Mouse (Mus musculus) R1 (cell line): ENCODE results near the gene Rhebl1.
A peak's percentile ranks its signal among the peaks of the same experiment; 100 is the strongest.

Source experiments
- DNase-seq: peaks from one replicate; pipeline ENCODE4 v3.0.0-alpha.2; 2018; ENCODE audit warnings: low read depth, low spot score

The Rhebl1 gene

GRCm38 (mm10) chr15:98914903-98915302 is 20.6 kb upstream of the Rhebl1 start:
- peak; percentile 75 for DNase-seq

GRCm38 (mm10) chr15:98904692-98905091 is 10.4 kb upstream of the Rhebl1 start:
- peak; percentile 83 for DNase-seq

DNA sequence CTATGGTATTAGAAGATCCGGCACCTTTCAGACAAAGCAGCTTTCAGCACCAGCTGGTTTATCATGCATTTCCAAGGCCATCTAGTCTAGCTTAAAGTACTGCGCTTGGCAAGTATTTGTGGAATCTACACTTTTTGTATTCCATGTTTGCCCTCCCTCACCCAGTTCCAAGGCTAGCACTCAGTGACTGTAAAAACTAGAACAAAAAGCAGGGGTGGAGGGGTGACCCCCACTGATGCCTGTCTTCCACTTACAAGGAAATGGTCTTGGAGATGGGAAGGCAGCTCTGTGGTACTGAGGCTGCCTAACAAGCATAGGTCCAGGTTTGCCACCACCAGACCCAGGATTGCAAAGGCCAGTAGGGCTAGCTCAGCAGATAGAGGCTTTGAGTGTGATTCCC is 8.3 kb upstream of the Rhebl1 start:
- DNase-seq: no peak

GRCm38 (mm10) chr15:98901530-98901929 is 7.2 kb upstream of the Rhebl1 start:
- no peak for DNase-seq

DNA sequence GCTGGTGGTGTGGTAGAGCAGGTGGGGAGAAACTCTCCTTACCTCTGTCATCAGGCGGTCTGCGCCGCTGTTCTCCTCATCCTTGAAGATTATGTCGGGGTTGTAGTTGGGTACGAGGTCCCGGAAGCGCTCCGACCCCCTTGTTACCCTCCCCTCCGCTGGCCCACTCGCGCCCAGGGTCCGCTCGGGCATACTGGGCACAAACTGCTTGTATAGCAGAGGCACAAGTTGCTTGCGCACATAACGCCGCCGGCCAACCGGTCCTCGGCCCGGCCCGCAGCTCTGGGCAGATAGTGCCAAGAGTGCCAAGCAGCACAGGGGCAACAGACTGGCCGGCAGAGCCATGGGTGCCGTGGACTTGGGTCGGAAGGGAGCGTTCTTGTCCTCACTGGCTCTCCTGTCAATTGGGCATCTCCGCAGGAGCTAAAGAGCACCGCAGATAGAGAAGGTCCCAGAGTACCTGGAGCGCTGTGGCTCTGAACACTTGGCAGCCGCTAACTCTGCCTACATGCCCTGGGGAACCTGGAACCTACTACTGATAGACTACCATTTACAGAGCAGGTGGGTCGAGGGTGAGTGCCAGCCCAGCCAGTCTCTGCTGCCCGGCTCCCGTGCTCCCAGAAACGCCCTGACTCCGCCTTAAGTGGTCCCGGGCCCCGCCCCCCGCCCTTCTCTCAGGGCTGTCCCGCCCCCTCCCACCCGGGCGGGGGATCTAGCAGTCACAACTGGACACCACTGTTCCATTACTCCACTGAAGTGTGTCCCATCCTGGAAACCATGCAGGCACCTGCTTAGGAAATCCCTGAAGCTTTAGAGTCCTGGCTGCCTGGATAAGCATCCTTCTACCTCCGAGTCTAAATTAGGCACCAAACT is 3.8 kb upstream of the Rhebl1 start, which contains the start of gene Dhh:
Dhh (minus strand) TSS at position 613 of the 873 bp plus-strand sequence.
- peak; percentile 67 for DNase-seq

DNA sequence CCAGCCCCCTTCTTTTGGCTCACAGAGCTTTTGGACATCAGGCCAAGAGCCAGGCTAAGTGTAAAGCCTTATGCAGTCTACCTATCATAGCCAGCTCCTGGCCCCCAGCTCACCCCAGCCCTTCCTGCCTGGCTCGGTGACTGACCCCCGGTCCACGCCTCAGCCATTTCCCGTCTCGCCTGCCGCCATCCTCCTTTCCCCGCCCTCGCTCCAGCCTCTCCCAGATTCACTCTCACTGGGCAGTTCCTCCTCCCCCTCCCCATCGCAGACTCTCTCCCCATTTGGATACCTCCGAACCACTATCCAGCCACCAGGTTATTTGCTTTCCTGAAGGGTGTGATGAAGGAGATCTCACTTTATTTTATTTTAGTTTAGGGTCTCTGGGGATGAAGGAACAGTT is 3.2 kb upstream of the Rhebl1 start:
- peak; percentile 44 for DNase-seq

- DNase-seq: peak; percentile 70
Observed at GRCm38 (mm10) chr15:98895635-98896589, 1.6 kb upstream of the Rhebl1 start.

- DNase-seq: peak; percentile 46
Observed at GRCm38 (mm10) chr15:98894746-98895634, 650 bp upstream of the Rhebl1 start.

DNA sequence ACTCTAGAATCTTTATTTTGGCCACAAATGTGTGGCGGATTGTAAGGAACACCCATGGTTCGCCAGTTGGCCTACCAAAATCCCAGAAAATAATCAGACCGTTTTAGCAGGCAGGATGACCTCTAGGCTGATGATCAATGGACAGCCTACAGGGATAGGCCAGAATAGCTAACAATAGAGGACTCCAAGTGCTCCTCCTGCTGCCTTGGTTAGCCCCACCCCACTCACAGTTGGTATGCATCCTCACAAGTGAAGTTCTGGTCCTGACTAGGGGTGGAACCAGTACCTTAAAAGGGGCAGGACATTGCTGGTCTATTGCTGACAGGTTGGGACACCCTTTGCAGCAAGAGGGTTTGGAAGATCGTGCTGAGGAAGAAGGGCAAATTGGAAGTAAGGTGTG is 1.3 kb downstream of the Rhebl1 start:
- peak; percentile 68 for DNase-seq

- DNase-seq: peak; percentile 87
Observed at GRCm38 (mm10) chr15:98891907-98892606, 2.3 kb downstream of the Rhebl1 start.

GRCm38 (mm10) chr15:98891198-98891742 is 3.1 kb downstream of the Rhebl1 start:
- DNase-seq: peak; percentile 90

- no peak for DNase-seq
Observed at GRCm38 (mm10) chr15:98887526-98887925, 6.8 kb downstream of the Rhebl1 start.

DNA sequence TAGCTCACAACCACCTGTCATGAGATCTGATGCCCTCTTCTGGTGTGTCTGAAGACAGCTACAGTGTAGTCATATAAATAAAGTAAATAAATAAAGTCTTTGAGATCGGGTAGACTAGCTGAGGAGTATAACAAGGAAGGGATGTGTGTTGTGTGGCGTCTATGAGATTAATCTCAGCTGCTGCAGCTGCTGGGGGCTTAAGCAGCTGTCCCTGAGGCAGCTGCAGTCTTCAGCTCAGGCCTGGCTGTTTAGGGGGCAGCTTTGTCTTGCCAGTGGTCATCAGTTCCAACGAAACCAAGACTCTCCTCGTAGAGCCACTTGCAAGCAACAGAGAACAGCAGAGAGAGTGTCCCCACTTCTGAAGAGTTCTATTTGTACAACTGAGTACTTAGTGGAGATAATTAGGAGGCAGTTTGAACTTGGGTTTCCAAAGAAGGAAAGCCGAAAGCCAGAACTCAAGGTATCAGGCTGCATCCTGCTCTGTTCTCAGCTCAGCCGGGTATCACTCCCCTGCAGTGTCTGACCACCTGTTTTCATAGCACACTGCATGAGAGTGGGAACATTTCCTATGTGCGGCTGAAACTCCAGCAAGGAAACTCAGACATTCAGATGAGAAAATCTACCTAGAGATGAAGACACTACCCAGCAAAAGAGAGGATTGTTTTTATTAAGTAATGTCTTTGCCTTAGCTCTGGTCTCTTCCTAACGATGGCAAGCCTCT is 7.5 kb downstream of the Rhebl1 start:
- no peak for DNase-seq

DNA sequence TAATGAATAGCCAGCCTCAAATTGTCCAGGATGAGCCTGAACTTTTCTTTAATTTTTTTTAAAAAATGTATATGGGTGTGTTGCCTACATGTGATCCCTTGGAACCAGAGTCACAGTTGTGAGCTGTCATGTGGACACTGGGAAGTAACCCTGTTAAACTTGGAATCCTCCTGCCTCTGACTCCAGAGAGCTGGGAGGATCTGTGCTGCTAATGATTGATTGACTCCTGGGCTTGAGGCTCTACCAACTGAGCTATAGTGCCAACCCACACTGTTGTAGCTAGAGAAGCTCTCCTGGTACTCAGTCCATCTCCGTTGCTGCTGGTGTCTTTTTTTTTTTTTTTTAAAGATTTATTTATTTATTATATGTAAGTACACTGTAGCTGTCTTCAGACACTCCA is 10.2 kb downstream of the Rhebl1 start:
- no peak for DNase-seq

DNA sequence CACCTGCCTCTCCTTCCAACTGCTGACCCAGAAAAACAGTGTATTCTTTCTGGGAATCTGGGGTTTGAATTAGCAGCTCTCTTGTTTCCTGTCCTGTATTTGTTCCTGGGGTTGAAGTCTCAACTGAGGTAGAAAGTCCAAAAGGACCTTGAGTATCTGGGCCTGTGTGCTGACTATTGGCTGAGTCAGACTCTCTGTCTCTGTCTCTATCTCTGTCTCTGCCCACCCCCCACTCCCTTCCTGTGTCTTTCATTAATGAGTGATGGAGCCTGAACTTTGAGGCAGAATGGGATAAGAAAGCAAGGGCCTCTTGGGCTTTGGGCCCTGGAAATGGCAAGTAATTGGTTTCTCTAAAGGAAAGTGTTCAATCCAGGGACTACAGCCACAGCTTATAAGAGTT is 10.7 kb downstream of the Rhebl1 start:
- no peak for DNase-seq

DNA sequence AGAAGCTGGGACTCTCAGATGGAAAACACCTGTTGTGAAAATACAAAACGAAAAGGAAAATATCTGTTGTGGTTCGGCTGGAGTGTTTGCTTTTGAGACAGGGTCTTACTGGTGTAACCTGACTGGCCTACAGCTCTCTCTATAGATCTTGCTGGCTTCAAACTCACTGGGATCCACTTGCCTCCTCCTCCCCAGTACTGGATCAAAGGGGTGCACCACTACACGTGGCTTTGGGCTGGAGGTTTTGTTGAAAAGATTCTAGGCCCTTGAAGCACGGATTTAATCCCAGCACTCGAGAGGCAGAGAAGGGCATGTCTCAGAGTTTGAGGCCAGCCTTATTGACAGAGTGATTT is 12.7 kb downstream of the Rhebl1 start:
- no peak for DNase-seq

DNA sequence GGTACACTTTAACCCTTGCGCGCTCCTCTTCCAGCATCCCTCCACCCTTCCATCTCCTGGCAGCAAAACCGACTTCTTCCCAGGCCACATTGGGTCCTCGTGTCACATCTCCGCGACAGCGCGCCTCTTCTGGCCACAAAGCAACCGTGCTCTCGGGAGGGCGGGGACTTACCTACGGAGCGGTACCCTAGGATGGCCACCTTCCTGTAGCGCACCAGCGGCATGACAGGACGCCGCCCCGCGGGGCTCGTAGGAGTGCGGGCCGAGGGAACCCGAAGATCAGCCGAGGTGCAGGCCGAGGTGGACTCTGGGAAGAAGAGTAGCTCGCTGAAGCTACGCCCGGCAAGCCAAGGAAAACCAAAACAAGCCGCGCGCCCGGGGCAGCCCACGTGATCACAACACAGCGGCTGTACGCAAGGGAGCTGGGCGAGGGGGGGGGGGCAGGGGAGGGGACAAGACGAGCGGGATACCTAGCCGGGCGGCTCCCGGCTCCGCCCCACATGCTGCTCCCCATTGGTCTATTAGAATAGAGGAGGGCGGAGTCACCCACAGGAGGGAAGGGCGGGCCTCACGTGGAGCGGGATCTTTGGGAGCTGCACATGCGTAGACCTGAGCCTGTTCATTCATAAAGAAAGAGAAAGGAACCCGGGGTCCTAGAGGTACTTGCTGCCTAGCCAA is 13.2 kb downstream of the Rhebl1 start:
- peak; percentile 99 for DNase-seq

- DNase-seq: peak; percentile 84
Observed at GRCm38 (mm10) chr15:98877331-98877730, 17.0 kb downstream of the Rhebl1 start.
